Mouse (Mus musculus): ENCODE data around the gene Nrm.

Nrm gene

DNA sequence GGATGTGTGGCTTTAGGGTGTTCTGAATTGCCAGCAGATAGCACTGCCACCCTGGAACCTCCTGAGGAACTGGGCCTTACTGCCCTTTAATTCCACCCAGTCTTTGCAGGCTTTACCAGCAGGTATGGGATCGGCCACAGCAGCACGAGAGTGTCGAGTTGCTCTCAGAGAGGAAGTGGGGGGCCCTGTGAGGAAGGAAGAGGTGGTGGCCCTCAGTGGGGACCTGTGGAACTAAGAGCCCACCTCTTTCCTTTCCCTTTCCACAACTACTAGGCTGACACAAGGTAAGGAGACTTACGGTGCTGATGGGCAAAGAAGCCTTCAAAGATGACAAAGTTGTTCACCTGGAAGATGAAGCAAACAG is 42.9 kb downstream of the Nrm start:
- DNase-seq (ENCODE audit: low spot score): no peak

- DNase-seq (ENCODE audit: low spot score): no peak
Measured at GRCm38 (mm10) chr17:35905587-35905986, 44.5 kb downstream of the Nrm start.

DNA sequence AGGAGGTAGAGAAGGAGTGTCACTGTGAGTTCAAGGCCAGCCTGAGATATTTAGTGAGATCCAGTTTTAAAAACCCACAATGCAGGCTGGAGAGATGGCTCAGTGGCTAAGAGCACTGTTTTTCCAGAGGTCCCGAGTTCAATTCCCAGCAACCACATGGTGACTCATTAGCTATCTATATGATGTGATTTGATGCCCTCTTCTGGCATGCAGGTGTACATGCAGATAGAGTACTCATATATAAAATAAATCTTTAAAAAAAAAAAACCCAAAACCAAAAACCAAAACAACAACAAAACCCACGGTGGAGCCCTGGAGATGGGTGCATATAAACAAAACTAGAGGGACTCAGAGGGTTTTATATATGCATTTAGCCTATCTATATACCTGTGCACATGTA is 46.5 kb downstream of the Nrm start:
- DNase-seq (ENCODE audit: low spot score): no peak

DNA sequence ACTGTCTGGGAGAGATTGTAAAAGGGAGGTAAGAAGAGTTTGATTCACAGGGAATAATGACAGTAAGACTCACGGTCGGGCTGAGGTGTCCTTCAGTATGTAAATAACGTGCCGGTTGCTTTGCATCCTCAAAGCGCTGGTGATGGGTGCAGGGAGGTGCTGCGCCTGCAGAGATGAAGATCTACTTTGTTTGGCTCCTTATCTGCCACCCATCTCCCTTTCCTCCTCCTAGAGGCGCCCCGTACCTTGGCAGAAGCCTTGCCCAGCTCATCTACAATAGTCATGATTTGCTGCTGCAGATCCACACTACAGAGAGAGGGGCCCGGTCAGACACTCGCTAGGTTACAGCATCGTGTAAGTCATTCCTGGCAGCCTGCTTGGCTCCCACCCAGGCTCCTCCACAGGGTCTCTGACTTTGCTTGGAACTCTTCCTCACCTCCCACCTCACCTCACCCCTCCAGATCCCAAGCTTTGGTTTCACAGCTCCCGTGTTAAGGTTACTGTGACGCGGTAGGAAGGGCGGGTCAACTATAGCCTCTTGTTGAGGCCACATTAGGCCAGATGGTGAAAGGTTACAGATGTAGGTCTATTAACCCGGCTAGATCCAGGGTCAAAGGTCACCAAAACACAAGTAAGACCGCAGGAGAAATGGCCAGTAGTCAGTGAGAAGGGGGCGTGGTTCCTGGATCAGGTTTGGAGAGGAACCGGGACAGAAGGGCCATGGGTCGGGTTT is 48.2 kb downstream of the Nrm start:
- no peak for DNase-seq (ENCODE audit: low spot score)

GRCm38 (mm10) chr17:35909919-35910369 is 48.8 kb downstream of the Nrm start, which contains the start of gene Atat1:
Gene Atat1 (minus strand): TSS chr17:35910075.
- DNase-seq (ENCODE audit: low spot score): peak; percentile 97

GRCm38 (mm10) chr17:35914975-35915374 is 53.9 kb downstream of the Nrm start:
- no peak for DNase-seq (ENCODE audit: low spot score)
